Mouse (Mus musculus) mammary gland, adult 2 months (tissue): ENCODE results near the gene 4930453N24Rik. TPM values are rescaled to one million over a fixed set of nuclear protein-coding genes. Genes with fewer than 3 reads are reported as not detected.

ENCODE experiments used
- polyA plus RNA-seq: library from polyadenylated mRNA; depleted of rRNA; stranded (reverse); fragments of >200 nt; gene quantifications from 2 replicates; pipeline ENCODE4 v1.2.3, GENCODE M21; 2012; ENCODE audit warnings: low replicate concordance; rRNA removed

4930453N24Rik gene
- 3.9 and 4.7 TPM in 2 replicates for polyA plus RNA-seq

GRCm38 (mm10) chr16:64770521-64771430, at the start of gene 4930453N24Rik:
Gene 4930453N24Rik (minus strand): TSS chr16:64771161.

Other genes with a start within 250 kb of the 4930453N24Rik start
- not detected in 2 replicates for gene Csnka2ip, start 168.8 kb downstream of the 4930453N24Rik start, polyA plus RNA-seq
- gene Zfp654, start 80.5 kb upstream of the 4930453N24Rik start, polyA plus RNA-seq, result 0.61 and 1.4 TPM in 2 replicates
- 6.0 and 15.1 TPM in 2 replicates for gene Cggbp1, start 80.8 kb upstream of the 4930453N24Rik start, polyA plus RNA-seq